Comparison of ENCODE assay signal across 12 mouse cellular contexts in genomic region chr16:53071887-53072682, GRCm38 (mm10).
"Had no signal": no experiment of that assay in that cellular context is flagged by ENCODE, and none has a peak within 500 bp of the region (broad histone marks: within the 10 kb centered on the region; RNA-seq: fewer than 3 reads in every experiment).

No protein-coding gene starts in this region.

- H3K36me3 ChIP-seq: limb, embryonic 13.5 days; midbrain, embryonic 12.5 days; neural tube, embryonic 13.5 days had no signal

- H3K9me3 ChIP-seq: limb, embryonic 13.5 days; midbrain, embryonic 12.5 days; neural tube, embryonic 13.5 days had no signal

- H3K9ac ChIP-seq: limb, embryonic 13.5 days; liver, embryonic 14.5 days; midbrain, embryonic 12.5 days; neural tube, embryonic 13.5 days had no signal

- H3K4me2 ChIP-seq: limb, embryonic 13.5 days; midbrain, embryonic 12.5 days; neural tube, embryonic 13.5 days had no signal

- H3K4me3 ChIP-seq: limb, embryonic 13.5 days; midbrain, embryonic 12.5 days; neural tube, embryonic 13.5 days had no signal

- H3K4me1 ChIP-seq: midbrain, embryonic 12.5 days had no signal

- DNase-seq: left cerebral cortex, postnatal 4 days; lung, adult 18-20 months; retina, postnatal 1 day; right cerebral cortex, postnatal 4 days; spleen, adult 18-20 months; thymus, adult 18-20 months; thymus, postnatal 14 days had no signal

- H3K27ac ChIP-seq: limb, embryonic 13.5 days; liver, embryonic 14.5 days; midbrain, embryonic 12.5 days; neural tube, embryonic 13.5 days had no signal

- H3K27me3 ChIP-seq: limb, embryonic 13.5 days; midbrain, embryonic 12.5 days; neural tube, embryonic 13.5 days had no signal

- ATAC-seq: midbrain, embryonic 16.5 days had no signal
